Mouse (Mus musculus): Measurements from ENCODE around the gene Cand2.

GRCm38 (mm10) chr6:115815041-115815440 is 40.7 kb downstream of the Cand2 start:
- TF ChIP-seq CTCF (IDR thresholded peaks at IDR 0.05) (no peak), EP300 (IDR thresholded peaks at IDR 0.05; ENCODE audit: insufficient read depth, low read depth, low read length) (no peak), POLR2A (IDR thresholded peaks at IDR 0.05; ENCODE audit: insufficient read depth, low read depth, low read length) (no peak)
